Mouse (Mus musculus): ENCODE data around the gene Ppp1r1a. TPM values are rescaled to one million over a fixed set of nuclear protein-coding genes. Genes with fewer than 3 reads are reported as not detected.
A peak's percentile ranks its signal among the peaks of the same experiment; 100 is the strongest.

The Ppp1r1a gene
- polyA plus RNA-seq, 1 experiment from 2014 or later = 107 TPM

- 74% methylated on average over 3 of the region's 3 CpGs for WGBS
Observed at GRCm38 (mm10) chr15:103522458-103523099, 15.2 kb downstream of the Ppp1r1a start.

GRCm38 (mm10) chr15:103519386-103520378 is 18.1 kb downstream of the Ppp1r1a start:
- H3K9ac ChIP-seq (ENCODE audit: low read length) = peak overlapping the region; percentile 42; the same call in 1 of the 2 replicates

More at GRCm38 (mm10) chr15:103522458-103523099, 15.2 kb downstream of the Ppp1r1a start:
- Histone ChIP-seq H3K27ac (ENCODE audit: low read depth, low read length) (peak overlapping the region; percentile 14; the same call in 1 of the 2 replicates), H3K36me3 (ENCODE audit: control insufficient read depth, insufficient read depth, low read length) (peaks cover 55% of the 10 kb centered on the region), H3K9me3 (replicated peaks; ENCODE audit: control insufficient read depth, low read length) (no peaks in the 10 kb centered on the region), H3K4me1 (ENCODE audit: control insufficient read depth, insufficient read depth, low read length) (peaks cover 46% of the 10 kb centered on the region), H3K4me3 (ENCODE audit: low read depth, low read length) (no peak overlapping the region), H3K9ac (ENCODE audit: low read length) (no peak overlapping the region), H3K4me2 (ENCODE audit: low read length) (no peak overlapping the region), H3K27me3 (replicated peaks; ENCODE audit: control insufficient read depth, insufficient read depth, low read length) (no peaks in the 10 kb centered on the region)
- ATAC-seq (no peak), DNase-seq (ENCODE audit: low spot score) (peak; percentile 41)

DNA sequence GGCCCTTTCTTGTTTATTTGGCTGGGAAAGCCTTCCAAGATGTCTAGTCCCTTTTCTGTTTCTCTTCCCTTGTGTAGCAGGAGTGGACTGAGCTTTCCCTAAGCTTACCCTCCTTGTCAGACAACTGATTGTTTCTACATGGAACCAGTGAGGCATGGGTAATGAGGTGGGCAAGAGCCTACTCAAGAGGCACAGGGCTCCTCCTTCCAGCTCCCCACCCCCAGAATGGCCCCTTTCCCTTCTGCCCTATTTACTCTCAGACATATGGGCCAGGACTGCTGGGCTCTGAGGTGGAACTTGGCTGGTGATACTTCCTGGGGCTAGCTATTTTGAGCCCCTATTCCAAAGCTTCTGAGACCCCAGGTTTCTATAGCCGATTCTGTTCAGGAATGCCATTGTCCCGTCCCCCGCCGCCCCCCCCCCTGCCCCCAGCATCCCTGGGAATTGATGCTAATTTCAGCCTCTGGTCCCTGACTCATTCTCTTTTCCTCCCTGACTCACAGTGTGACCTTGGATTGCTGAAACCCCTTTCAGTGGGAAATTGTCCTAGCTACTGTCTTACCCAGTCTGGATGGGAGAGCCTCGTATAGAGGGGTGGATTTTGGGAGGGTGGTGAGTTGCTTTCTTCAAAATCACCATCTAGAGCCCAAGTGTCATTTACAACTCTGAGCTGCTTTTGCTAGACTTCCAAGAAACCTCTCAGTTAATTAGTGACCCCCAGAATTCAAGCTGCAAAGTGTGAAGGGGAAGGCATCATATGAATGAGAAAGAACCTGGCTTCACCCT is 19.0 kb downstream of the Ppp1r1a start:
- Histone ChIP-seq H3K27ac (ENCODE audit: low read depth, low read length) (peak overlapping the region; percentile 92), H3K36me3 (ENCODE audit: control insufficient read depth, insufficient read depth, low read length) (peaks cover 21% of the 10 kb centered on the region; the same call in 1 of the 2 replicates), H3K9ac (ENCODE audit: low read length) (peak overlapping the region; percentile 42; the same call in 1 of the 2 replicates), H3K9me3 (replicated peaks; ENCODE audit: control insufficient read depth, low read length) (no peaks in the 10 kb centered on the region), H3K4me3 (ENCODE audit: low read depth, low read length) (no peak overlapping the region), H3K4me2 (ENCODE audit: low read length) (peak overlapping the region; percentile 23; the same call in 1 of the 2 replicates), H3K4me1 (ENCODE audit: control insufficient read depth, insufficient read depth, low read length) (peaks cover 70% of the 10 kb centered on the region), H3K27me3 (replicated peaks; ENCODE audit: control insufficient read depth, insufficient read depth, low read length) (no peaks in the 10 kb centered on the region)
- peak; percentile 94 for DNase-seq (ENCODE audit: low spot score)
- 2% methylated on average over 5 of the region's 5 CpGs for WGBS
- ATAC-seq = peak; percentile 82

More at GRCm38 (mm10) chr15:103519386-103520378, 18.1 kb downstream of the Ppp1r1a start:
- peaks cover 30% of the 10 kb centered on the region for H3K36me3 ChIP-seq (ENCODE audit: control insufficient read depth, insufficient read depth, low read length)
- ATAC-seq (peak; percentile 33), DNase-seq (ENCODE audit: low spot score) (peak; percentile 77)
- peak overlapping the region; percentile 23; the same call in 1 of the 2 replicates for H3K4me2 ChIP-seq (ENCODE audit: low read length)
- no peak overlapping the region for H3K4me3 ChIP-seq (ENCODE audit: low read depth, low read length)
- H3K9me3 ChIP-seq (replicated peaks; ENCODE audit: control insufficient read depth, low read length) = no peaks in the 10 kb centered on the region
- 4% methylated on average over 4 of the region's 4 CpGs for WGBS
- no peaks in the 10 kb centered on the region for H3K27me3 ChIP-seq (replicated peaks; ENCODE audit: control insufficient read depth, insufficient read depth, low read length)
- peak overlapping the region; percentile 92 for H3K27ac ChIP-seq (ENCODE audit: low read depth, low read length)
- H3K4me1 ChIP-seq (ENCODE audit: control insufficient read depth, insufficient read depth, low read length) = peaks cover 67% of the 10 kb centered on the region

DNA sequence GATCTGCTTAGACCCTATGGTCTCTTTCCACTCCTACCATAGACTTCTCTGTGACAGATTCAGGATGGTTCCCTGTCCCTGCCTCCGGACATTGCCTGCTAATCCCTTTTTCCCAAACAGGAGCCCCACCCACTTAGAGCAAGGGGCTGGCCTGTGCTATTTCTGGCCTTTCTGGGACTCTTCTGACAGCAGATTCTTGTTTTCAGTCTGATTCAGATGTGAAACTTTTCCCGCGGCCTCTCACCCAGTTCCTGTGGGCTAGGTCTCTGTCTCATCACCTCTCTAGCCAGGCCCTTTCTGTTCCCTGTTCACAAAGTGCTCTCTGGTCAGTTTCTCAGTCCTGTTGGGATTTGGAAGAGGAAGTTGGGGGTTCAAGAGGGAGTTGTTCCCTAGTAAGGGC is 22.9 kb downstream of the Ppp1r1a start:
- no peak for ATAC-seq

GRCm38 (mm10) chr15:103514119-103514518 is 23.7 kb downstream of the Ppp1r1a start:
- Histone ChIP-seq H3K27me3 (replicated peaks; ENCODE audit: control insufficient read depth, insufficient read depth, low read length) (no peaks in the 10 kb centered on the region), H3K36me3 (ENCODE audit: control insufficient read depth, insufficient read depth, low read length) (no peaks in the 10 kb centered on the region), H3K4me2 (ENCODE audit: low read length) (peak overlapping the region; percentile 50), H3K4me1 (ENCODE audit: control insufficient read depth, insufficient read depth, low read length) (peaks cover 50% of the 10 kb centered on the region), H3K9ac (ENCODE audit: low read length) (peak overlapping the region; percentile 58), H3K4me3 (ENCODE audit: low read depth, low read length) (peak overlapping the region; percentile 15), H3K27ac (ENCODE audit: low read depth, low read length) (peak overlapping the region; percentile 55), H3K9me3 (replicated peaks; ENCODE audit: control insufficient read depth, low read length) (no peaks in the 10 kb centered on the region)
- DNase-seq (ENCODE audit: low spot score) (peak; percentile 98), ATAC-seq (peak; percentile 90)
- 1% methylated on average over 10 of the region's 10 CpGs for WGBS

More for the DNA sequence above, 22.9 kb downstream of the Ppp1r1a start:
- peak overlapping the region; percentile 92 for H3K27ac ChIP-seq (ENCODE audit: low read depth, low read length)
- peak overlapping the region; percentile 50 for H3K4me2 ChIP-seq (ENCODE audit: low read length)
- H3K9ac ChIP-seq (ENCODE audit: low read length) = peak overlapping the region; percentile 58
- peaks cover 53% of the 10 kb centered on the region for H3K4me1 ChIP-seq (ENCODE audit: control insufficient read depth, insufficient read depth, low read length)
- H3K36me3 ChIP-seq (ENCODE audit: control insufficient read depth, insufficient read depth, low read length) = no peaks in the 10 kb centered on the region
- H3K27me3 ChIP-seq (replicated peaks; ENCODE audit: control insufficient read depth, insufficient read depth, low read length) = no peaks in the 10 kb centered on the region
- H3K4me3 ChIP-seq (ENCODE audit: low read depth, low read length) = peak overlapping the region; percentile 15; the same call in 1 of the 2 replicates
- 17% methylated on average over 3 of the region's 3 CpGs for WGBS
- no peaks in the 10 kb centered on the region for H3K9me3 ChIP-seq (replicated peaks; ENCODE audit: control insufficient read depth, low read length)
- no peak for DNase-seq (ENCODE audit: low spot score)

DNA sequence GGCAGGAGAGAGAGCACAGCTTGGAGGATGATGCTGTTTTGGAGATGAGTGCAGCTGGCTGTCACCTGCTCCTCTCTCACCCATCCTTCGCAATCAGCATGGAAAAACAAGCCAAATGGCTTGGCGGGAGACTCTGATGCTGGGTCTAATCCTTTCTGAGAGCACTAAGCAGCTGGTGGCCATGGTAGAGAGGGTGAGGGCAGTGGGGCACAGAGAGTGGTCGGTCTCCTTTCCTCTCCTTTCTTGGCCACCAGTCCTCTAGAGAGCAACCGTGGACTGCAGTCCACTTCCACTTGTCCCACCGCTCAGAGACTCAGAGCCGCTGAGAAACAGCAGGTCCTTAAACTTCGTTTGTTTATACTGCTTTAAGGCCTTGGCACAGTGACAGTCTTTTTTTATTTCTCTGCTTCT is 24.2 kb downstream of the Ppp1r1a start:
- WGBS = 10% methylated on average over 7 of the region's 7 CpGs
- DNase-seq (ENCODE audit: low spot score) (peak; percentile 45), ATAC-seq (peak; percentile 22)
- peak overlapping the region; percentile 15; the same call in 1 of the 2 replicates for H3K4me3 ChIP-seq (ENCODE audit: low read depth, low read length)
- no peaks in the 10 kb centered on the region for H3K36me3 ChIP-seq (ENCODE audit: control insufficient read depth, insufficient read depth, low read length)
- no peaks in the 10 kb centered on the region for H3K27me3 ChIP-seq (replicated peaks; ENCODE audit: control insufficient read depth, insufficient read depth, low read length)
- H3K4me2 ChIP-seq (ENCODE audit: low read length) = peak overlapping the region; percentile 50
- no peaks in the 10 kb centered on the region for H3K9me3 ChIP-seq (replicated peaks; ENCODE audit: control insufficient read depth, low read length)
- H3K9ac ChIP-seq (ENCODE audit: low read length) = peak overlapping the region; percentile 40
- H3K4me1 ChIP-seq (ENCODE audit: control insufficient read depth, insufficient read depth, low read length) = peaks cover 49% of the 10 kb centered on the region
- H3K27ac ChIP-seq (ENCODE audit: low read depth, low read length) = peak overlapping the region; percentile 55

GRCm38 (mm10) chr15:103511652-103512051 is 26.2 kb downstream of the Ppp1r1a start:
- Histone ChIP-seq H3K9ac (ENCODE audit: low read length) (no peak overlapping the region), H3K36me3 (ENCODE audit: control insufficient read depth, insufficient read depth, low read length) (no peaks in the 10 kb centered on the region), H3K27me3 (replicated peaks; ENCODE audit: control insufficient read depth, insufficient read depth, low read length) (no peaks in the 10 kb centered on the region), H3K4me2 (ENCODE audit: low read length) (no peak overlapping the region), H3K4me1 (ENCODE audit: control insufficient read depth, insufficient read depth, low read length) (peaks cover 38% of the 10 kb centered on the region), H3K9me3 (replicated peaks; ENCODE audit: control insufficient read depth, low read length) (no peaks in the 10 kb centered on the region), H3K27ac (ENCODE audit: low read depth, low read length) (no peak overlapping the region), H3K4me3 (ENCODE audit: low read depth, low read length) (no peak overlapping the region)
- ATAC-seq = no peak
- no peak for DNase-seq (ENCODE audit: low spot score)
- WGBS = 73% methylated on average over 1 of the region's 1 CpGs

- H3K4me3 ChIP-seq (ENCODE audit: low read depth, low read length) = no peak overlapping the region
- H3K9ac ChIP-seq (ENCODE audit: low read length) = no peak overlapping the region
- peak; percentile 49 for DNase-seq (ENCODE audit: low spot score)
- no peak overlapping the region for H3K27ac ChIP-seq (ENCODE audit: low read depth, low read length)
- no peak for ATAC-seq
- no peaks in the 10 kb centered on the region for H3K27me3 ChIP-seq (replicated peaks; ENCODE audit: control insufficient read depth, insufficient read depth, low read length)
- H3K4me1 ChIP-seq (ENCODE audit: control insufficient read depth, insufficient read depth, low read length) = peaks cover 29% of the 10 kb centered on the region
- H3K9me3 ChIP-seq (replicated peaks; ENCODE audit: control insufficient read depth, low read length) = no peaks in the 10 kb centered on the region
- H3K4me2 ChIP-seq (ENCODE audit: low read length) = no peak overlapping the region
- H3K36me3 ChIP-seq (ENCODE audit: control insufficient read depth, insufficient read depth, low read length) = no peaks in the 10 kb centered on the region
- 37% methylated on average over 3 of the region's 3 CpGs for WGBS
Observed at GRCm38 (mm10) chr15:103509317-103509716, 28.5 kb downstream of the Ppp1r1a start.

Measured in forebrain, embryonic 14.5 days (tissue).